Mouse (Mus musculus): ENCODE data around the gene Gm28035. TPM values are rescaled to one million over a fixed set of nuclear protein-coding genes. Genes with fewer than 3 reads are reported as not detected.
A peak's percentile ranks its signal among the peaks of the same experiment; 100 is the strongest.

Gm28035 gene
- total and polyA plus RNA-seq, 3 experiments = 4.6 to 7.6 (median 6.0) TPM

DNA sequence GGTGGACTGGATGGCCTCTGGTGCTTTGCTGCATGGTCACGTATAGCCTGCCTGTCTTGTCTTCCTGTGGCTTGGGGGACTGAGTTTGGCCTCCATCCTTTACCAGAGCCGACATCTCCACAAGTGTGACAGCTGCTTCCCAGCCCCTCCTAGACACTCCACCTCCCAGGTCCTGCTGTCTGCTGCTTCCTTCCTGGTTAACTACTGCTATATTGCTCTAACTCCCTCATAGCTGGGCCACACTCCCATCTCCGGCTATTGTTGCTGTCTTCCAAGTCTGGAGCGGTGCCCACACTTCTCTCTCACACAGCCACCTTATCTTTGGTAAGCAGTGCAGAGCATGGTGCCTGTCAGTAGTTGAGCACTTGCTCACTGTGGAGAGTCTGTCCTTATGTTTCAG is 590 bp upstream of the Gm28035 start:
- TF ChIP-seq EP300 (IDR thresholded peaks at IDR 0.05; ENCODE audit: insufficient read depth, low read depth, low read length) (peak; percentile 87), CTCF (IDR thresholded peaks at IDR 0.05) (no peak), POLR2A (IDR thresholded peaks at IDR 0.05; ENCODE audit: insufficient read depth, low read depth, low read length) (peak; percentile 91)
- peak overlapping the region; percentile 85 for H3K9ac ChIP-seq (ENCODE audit: low read depth, low read length)
- no peaks in the 10 kb centered on the region for H3K27me3 ChIP-seq (ENCODE audit: control insufficient read depth, insufficient read depth, low read length)
- 2% methylated on average over 4 of the region's 4 CpGs for WGBS
- peaks cover 34% of the 10 kb centered on the region for H3K36me3 ChIP-seq (ENCODE audit: control insufficient read depth, insufficient read depth, low read length)
- H3K4me1 ChIP-seq (ENCODE audit: control insufficient read depth, insufficient read depth, low read length) = peaks cover 40% of the 10 kb centered on the region
- intact Hi-C loops (cut with DNase I) = loop anchor here (1.0 kb wide), 1 partner anchor 26 kb away; no protein-coding TSS in a partner anchor
- H3K27ac ChIP-seq = peak overlapping the region; percentile 98
- peaks cover 5% of the 10 kb centered on the region for H3K79me2 ChIP-seq (replicated peaks; ENCODE audit: control insufficient read depth, insufficient read depth, low read length)
- peak overlapping the region; percentile 81 for H3K4me3 ChIP-seq
- peak; percentile 80 to 86 for DNase-seq

DNA sequence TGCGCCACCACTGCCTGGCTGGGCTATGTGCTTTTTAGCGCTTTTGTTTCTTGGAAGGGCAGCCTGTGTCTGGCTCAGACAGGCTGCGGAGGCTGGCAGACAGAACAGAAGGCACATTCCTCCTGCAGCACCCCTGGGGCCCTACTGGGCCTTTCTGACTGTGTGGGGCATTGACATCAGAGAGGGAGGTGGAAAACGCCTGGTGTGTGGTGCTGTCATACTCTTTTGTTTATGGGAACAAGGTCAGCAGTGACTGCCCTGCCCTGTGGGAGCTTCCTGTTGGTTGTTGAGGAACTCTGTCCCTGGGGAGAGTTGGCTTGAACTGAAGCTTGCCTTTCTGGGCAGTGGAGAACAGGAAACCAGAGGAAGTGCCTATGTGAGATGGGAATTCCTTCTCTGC is 2.1 kb downstream of the Gm28035 start:
- H3K4me3 ChIP-seq = peak overlapping the region; percentile 3; the same call in 1 of the 2 replicates
- no peaks in the 10 kb centered on the region for H3K27me3 ChIP-seq (ENCODE audit: control insufficient read depth, insufficient read depth, low read length)
- DNase-seq = peak; percentile 79 to 89
- H3K4me1 ChIP-seq (ENCODE audit: control insufficient read depth, insufficient read depth, low read length) = peaks cover 56% of the 10 kb centered on the region
- peaks cover 7% of the 10 kb centered on the region for H3K79me2 ChIP-seq (replicated peaks; ENCODE audit: control insufficient read depth, insufficient read depth, low read length)
- TF ChIP-seq EP300 (IDR thresholded peaks at IDR 0.05; ENCODE audit: insufficient read depth, low read depth, low read length) = peak; percentile 100
- TF ChIP-seq CTCF (IDR thresholded peaks at IDR 0.05) = no peak
- TF ChIP-seq POLR2A (IDR thresholded peaks at IDR 0.05; ENCODE audit: insufficient read depth, low read depth, low read length) = peak; percentile 72; the same call in 1 of the 2 replicates
- 8% methylated on average over 4 of the region's 4 CpGs for WGBS
- intact Hi-C loops (cut with DNase I) = loop anchor here (1.0 kb wide), 1 partner anchor 16 kb away; no protein-coding TSS in a partner anchor
- peaks cover 41% of the 10 kb centered on the region for H3K36me3 ChIP-seq (ENCODE audit: control insufficient read depth, insufficient read depth, low read length)
- 0 out of 2 replicates have a peak overlapping the region, but pooled peaks have one; percentile 5 for H3K9ac ChIP-seq (ENCODE audit: low read depth, low read length)
- peak overlapping the region; percentile 98 for H3K27ac ChIP-seq

DNA sequence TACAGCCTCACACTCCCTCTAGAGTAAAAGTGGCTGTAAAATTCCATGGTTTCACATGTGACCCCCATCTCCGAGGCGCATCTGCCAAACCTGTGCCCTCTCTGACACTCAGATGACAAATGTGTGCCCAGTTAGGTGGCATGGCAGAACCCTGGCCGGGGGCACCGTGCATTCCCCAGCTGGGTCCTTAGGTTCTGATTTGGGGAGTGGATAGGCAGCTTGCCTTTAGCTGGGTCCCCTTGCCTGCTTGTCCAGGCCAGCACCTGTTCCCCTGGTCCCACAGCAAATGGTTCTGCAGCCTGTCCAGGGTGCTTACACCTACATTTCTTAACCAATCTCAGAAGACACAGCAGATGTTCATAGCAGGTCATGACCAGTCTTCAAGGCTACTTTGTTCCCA is 3.0 kb downstream of the Gm28035 start:
- no peaks in the 10 kb centered on the region for H3K27me3 ChIP-seq (ENCODE audit: control insufficient read depth, insufficient read depth, low read length)
- peak in 1 of 2 experiments; percentile 43 for DNase-seq
- H3K36me3 ChIP-seq (ENCODE audit: control insufficient read depth, insufficient read depth, low read length) = peaks cover 46% of the 10 kb centered on the region
- intact Hi-C loops (cut with DNase I) = no loop called here
- peak overlapping the region; percentile 98 for H3K27ac ChIP-seq
- H3K79me2 ChIP-seq (replicated peaks; ENCODE audit: control insufficient read depth, insufficient read depth, low read length) = peaks cover 9% of the 10 kb centered on the region
- peaks cover 62% of the 10 kb centered on the region for H3K4me1 ChIP-seq (ENCODE audit: control insufficient read depth, insufficient read depth, low read length)
- 52% methylated on average over 4 of the region's 4 CpGs for WGBS
- H3K9ac ChIP-seq (ENCODE audit: low read depth, low read length) = no peak overlapping the region
- H3K4me3 ChIP-seq = peak overlapping the region; percentile 2; the same call in 1 of the 2 replicates
- no peak for TF ChIP-seq CTCF (IDR thresholded peaks at IDR 0.05)
- no peak for TF ChIP-seq EP300 (IDR thresholded peaks at IDR 0.05; ENCODE audit: insufficient read depth, low read depth, low read length)
- no peak for TF ChIP-seq POLR2A (IDR thresholded peaks at IDR 0.05; ENCODE audit: insufficient read depth, low read depth, low read length)

DNA sequence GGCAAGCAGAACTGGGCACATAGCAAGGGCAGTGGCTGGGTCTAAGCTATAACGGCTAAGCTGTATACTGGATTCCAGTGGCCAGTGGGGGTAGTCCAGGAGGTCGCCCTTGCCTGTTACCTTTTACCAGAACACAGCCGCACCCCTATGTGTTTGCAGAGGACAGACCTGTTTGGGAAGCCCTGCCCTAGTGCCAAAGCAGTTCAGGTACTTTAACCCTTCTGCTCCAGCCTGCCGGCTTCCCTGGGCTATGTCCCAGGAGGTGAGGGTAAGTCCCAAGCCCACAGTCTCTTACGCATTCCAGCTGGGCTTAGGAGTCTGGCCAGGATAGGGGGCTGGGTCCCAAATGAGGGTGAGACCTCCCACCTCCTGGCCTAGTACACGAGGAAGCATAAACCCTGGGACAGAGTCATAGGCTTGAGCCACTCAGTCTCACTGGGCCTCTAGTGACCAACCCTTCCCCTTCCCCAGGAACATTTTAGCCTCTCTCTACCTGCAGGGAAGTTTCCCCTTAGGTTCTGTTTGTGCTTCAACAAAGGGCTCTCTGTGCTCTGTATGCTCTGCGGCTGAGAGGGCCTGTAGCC is 4.3 kb downstream of the Gm28035 start:
- no peak overlapping the region for H3K9ac ChIP-seq (ENCODE audit: low read depth, low read length)
- 49% methylated on average over 7 of the region's 7 CpGs for WGBS
- peak in 1 of 2 experiments; percentile 38 for DNase-seq

DNA sequence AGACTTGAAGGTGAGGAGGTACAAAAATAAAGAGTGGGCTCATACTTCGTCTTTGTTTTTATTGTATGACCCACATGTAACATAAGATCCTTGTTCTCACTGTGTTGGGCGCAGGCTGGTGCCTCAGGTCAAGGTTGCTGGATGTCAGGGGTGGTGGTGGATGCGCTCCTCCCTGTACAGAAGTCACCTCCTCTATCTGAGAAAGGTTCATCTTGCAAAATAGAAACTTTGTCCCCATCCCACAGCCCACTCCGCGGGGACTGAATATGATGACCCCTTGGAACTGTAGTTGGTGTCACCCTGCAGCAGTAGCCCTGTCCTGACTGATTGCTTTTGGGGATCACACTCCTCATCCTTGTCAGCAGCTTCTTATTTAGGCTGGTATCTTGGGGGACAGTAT is 6.7 kb downstream of the Gm28035 start:
- no peak for TF ChIP-seq EP300 (IDR thresholded peaks at IDR 0.05; ENCODE audit: insufficient read depth, low read depth, low read length)
- TF ChIP-seq POLR2A (IDR thresholded peaks at IDR 0.05; ENCODE audit: insufficient read depth, low read depth, low read length) = no peak
- TF ChIP-seq CTCF (IDR thresholded peaks at IDR 0.05) = no peak
- Histone ChIP-seq H3K79me2 (replicated peaks; ENCODE audit: control insufficient read depth, insufficient read depth, low read length) (peaks cover 16% of the 10 kb centered on the region), H3K9ac (ENCODE audit: low read depth, low read length) (no peak overlapping the region), H3K27me3 (ENCODE audit: control insufficient read depth, insufficient read depth, low read length) (no peaks in the 10 kb centered on the region), H3K4me1 (ENCODE audit: control insufficient read depth, insufficient read depth, low read length) (peaks cover 55% of the 10 kb centered on the region), H3K4me3 (no peak overlapping the region), H3K36me3 (ENCODE audit: control insufficient read depth, insufficient read depth, low read length) (peaks cover 51% of the 10 kb centered on the region), H3K27ac (no peak overlapping the region)
- intact Hi-C loops (cut with DNase I) = no loop called here
- 89% methylated on average over 5 of the region's 5 CpGs for WGBS
- peak in 1 of 2 experiments; percentile 18 for DNase-seq

More for the DNA sequence above, 4.3 kb downstream of the Gm28035 start:
- H3K36me3 ChIP-seq (ENCODE audit: control insufficient read depth, insufficient read depth, low read length) = peaks cover 53% of the 10 kb centered on the region
- no peak overlapping the region for H3K4me3 ChIP-seq
- peaks cover 55% of the 10 kb centered on the region for H3K4me1 ChIP-seq (ENCODE audit: control insufficient read depth, insufficient read depth, low read length)
- intact Hi-C loops (cut with DNase I) = no loop called here
- TF ChIP-seq EP300 (IDR thresholded peaks at IDR 0.05; ENCODE audit: insufficient read depth, low read depth, low read length) (no peak), POLR2A (IDR thresholded peaks at IDR 0.05; ENCODE audit: insufficient read depth, low read depth, low read length) (no peak), CTCF (IDR thresholded peaks at IDR 0.05) (no peak)
- H3K27ac ChIP-seq = peak overlapping the region; percentile 98
- H3K79me2 ChIP-seq (replicated peaks; ENCODE audit: control insufficient read depth, insufficient read depth, low read length) = peaks cover 10% of the 10 kb centered on the region
- no peaks in the 10 kb centered on the region for H3K27me3 ChIP-seq (ENCODE audit: control insufficient read depth, insufficient read depth, low read length)

DNA sequence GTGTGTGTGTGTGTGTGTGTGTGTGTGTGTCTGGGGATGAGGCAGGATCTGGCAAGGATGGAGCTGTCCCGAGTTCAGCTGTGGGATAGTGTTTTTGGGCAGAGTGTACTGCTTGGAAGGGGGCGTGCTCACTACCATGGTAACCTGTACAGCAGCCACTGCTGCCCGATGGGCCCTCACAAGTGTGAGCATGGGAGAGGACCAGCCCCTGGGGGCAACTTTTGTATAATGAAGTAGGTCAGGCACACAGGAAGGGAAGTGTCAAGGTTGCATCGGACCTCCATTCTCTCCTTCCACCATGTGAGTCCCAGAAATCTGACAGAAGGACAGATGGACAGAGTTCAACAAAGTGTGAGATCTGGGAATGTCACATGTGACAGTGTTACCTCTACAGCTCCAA is 7.3 kb downstream of the Gm28035 start:
- Histone ChIP-seq H3K9ac (ENCODE audit: low read depth, low read length) (no peak overlapping the region), H3K4me1 (ENCODE audit: control insufficient read depth, insufficient read depth, low read length) (peaks cover 60% of the 10 kb centered on the region), H3K4me3 (no peak overlapping the region), H3K27ac (peak overlapping the region; percentile 42; the same call in 1 of the 2 replicates), H3K79me2 (replicated peaks; ENCODE audit: control insufficient read depth, insufficient read depth, low read length) (peaks cover 16% of the 10 kb centered on the region), H3K36me3 (ENCODE audit: control insufficient read depth, insufficient read depth, low read length) (peaks cover 50% of the 10 kb centered on the region), H3K27me3 (ENCODE audit: control insufficient read depth, insufficient read depth, low read length) (no peaks in the 10 kb centered on the region)
- intact Hi-C loops (cut with DNase I) = no loop called here
- no peak for TF ChIP-seq POLR2A (IDR thresholded peaks at IDR 0.05; ENCODE audit: insufficient read depth, low read depth, low read length)
- no peak for TF ChIP-seq EP300 (IDR thresholded peaks at IDR 0.05; ENCODE audit: insufficient read depth, low read depth, low read length)
- no peak for TF ChIP-seq CTCF (IDR thresholded peaks at IDR 0.05)
- DNase-seq = peak; percentile 25 to 39
- WGBS = 21% methylated on average over 4 of the region's 4 CpGs
